9 mouse cellular contexts compared by ENCODE assay signal in the genomic region with DNA sequence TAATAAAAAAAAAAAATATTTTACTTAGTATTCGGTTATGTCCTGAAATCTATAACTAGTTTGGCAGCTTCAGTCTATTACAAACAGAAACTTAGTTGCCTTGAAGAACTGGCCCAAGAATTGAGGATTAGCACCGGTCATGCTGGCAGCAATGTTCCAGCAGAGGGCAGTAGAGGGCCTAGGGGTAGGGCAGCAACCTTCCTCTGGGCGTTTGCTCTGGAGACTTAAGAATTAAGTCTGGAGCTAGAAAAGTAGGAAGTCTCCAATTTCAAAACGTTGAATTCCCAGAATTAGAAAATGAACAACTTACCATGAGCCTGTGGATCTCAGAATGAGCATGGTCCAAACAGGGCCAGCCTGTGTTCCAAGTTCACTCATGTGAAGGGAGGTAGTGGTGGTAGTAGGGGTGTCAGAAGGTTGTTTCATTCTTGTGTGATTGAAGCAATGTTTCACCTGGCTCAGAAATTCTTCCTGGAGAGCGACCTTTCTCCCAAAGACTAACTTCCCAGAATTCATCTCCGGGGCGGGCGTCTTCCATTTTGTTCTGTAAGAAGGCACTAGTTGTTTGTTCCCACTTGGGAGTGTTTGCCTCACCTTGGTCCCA. TPM values are rescaled to one million over a fixed set of nuclear protein-coding genes. Genes with fewer than 3 reads are reported as not detected.
DNase-seq lines count a peak whose midpoint lies in the region; ATAC-seq and TF ChIP-seq lines count a peak whose summit lies in the region.
"Had no signal": no experiment of that assay in that cellular context is flagged by ENCODE, and none has a peak within 500 bp of the region (broad histone marks: within the 10 kb centered on the region; RNA-seq: fewer than 3 reads in every experiment).

No protein-coding gene starts in this region.

- peak; percentile 83 for TF ChIP-seq CTCF in embryonic fibroblast, embryonic 13.5 days (IDR thresholded peaks at IDR 0.05; ENCODE audit: borderline replicate concordance, insufficient read depth, low read length)
- TF ChIP-seq CTCF in olfactory bulb, adult 2 months (IDR thresholded peaks at IDR 0.05; ENCODE audit: insufficient read depth, low read depth, low read length) = peak; percentile 41; the same call in 1 of the 2 replicates

- 72% methylated on average over 8 of the region's 8 CpGs for WGBS in hindbrain, embryonic 11.5 days
- 69% methylated on average over 8 of the region's 8 CpGs for WGBS in hindbrain, embryonic 12.5 days
- WGBS in olfactory bulb, adult 2 months = 67% methylated on average over 8 of the region's 8 CpGs

- TF ChIP-seq POLR2A in embryonic fibroblast, embryonic 13.5 days (IDR thresholded peaks at IDR 0.05; ENCODE audit: low read depth, low read length) = no peak
- no peak for TF ChIP-seq POLR2A in olfactory bulb, adult 2 months (IDR thresholded peaks at IDR 0.05; ENCODE audit: insufficient read depth, low read depth, low read length)

- no peak overlapping the region for H3K4me3 ChIP-seq in hindbrain, embryonic 11.5 days (ENCODE audit: low read depth, low read length)
- no peak overlapping the region for H3K4me3 ChIP-seq in hindbrain, embryonic 12.5 days
- H3K4me3 ChIP-seq in embryonic fibroblast, embryonic 13.5 days (ENCODE audit: insufficient read depth, low read length) = no peak overlapping the region
- no peak overlapping the region for H3K4me3 ChIP-seq in olfactory bulb, adult 2 months (ENCODE audit: insufficient read depth, low read depth, low read length)

- H3K4me1 ChIP-seq in hindbrain, embryonic 11.5 days (replicated peaks; ENCODE audit: control insufficient read depth, insufficient read depth, low read length) = no peaks in the 10 kb centered on the region
- no peaks in the 10 kb centered on the region for H3K4me1 ChIP-seq in hindbrain, embryonic 12.5 days
- H3K4me1 ChIP-seq in embryonic fibroblast, embryonic 13.5 days (ENCODE audit: control insufficient read depth, insufficient read depth, low read length) = no peaks in the 10 kb centered on the region
- H3K4me1 ChIP-seq in olfactory bulb, adult 2 months (ENCODE audit: control insufficient read depth, insufficient read depth, low read length) = no peaks in the 10 kb centered on the region

- ATAC-seq in hindbrain, embryonic 11.5 days (ENCODE audit: low FRiP score) = no peak
- no peak for ATAC-seq in hindbrain, embryonic 12.5 days (ENCODE audit: low FRiP score)

- peak; percentile 55 for DNase-seq in hindbrain, embryonic 11.5 days (ENCODE audit: low spot score)
- peak; percentile 87 for DNase-seq in CD4-positive, CD25-positive, alpha-beta regulatory T cell, adult 2 months (ENCODE audit: low read depth, low spot score)
- peak; percentile 64 to 93 for DNase-seq in adrenal gland, adult (ENCODE audit: inconsistent age in 2 of 2, low spot score in 1 of 2)
- peak; percentile 40 to 76 for DNase-seq in layer of hippocampus, postnatal 25 days (ENCODE audit: extremely low spot score in 1 of 2, low spot score in 1 of 2)
- DNase-seq in thymus, postnatal 4 days = peak; percentile 91

- no peak overlapping the region for H3K27ac ChIP-seq in hindbrain, embryonic 11.5 days (ENCODE audit: low read depth, low read length)
- no peak overlapping the region for H3K27ac ChIP-seq in hindbrain, embryonic 12.5 days
- H3K27ac ChIP-seq in embryonic fibroblast, embryonic 13.5 days (ENCODE audit: insufficient read depth, low read length) = no peak overlapping the region
- H3K27ac ChIP-seq in olfactory bulb, adult 2 months (ENCODE audit: insufficient read depth, low read depth, low read length) = no peak overlapping the region
- H3K27ac ChIP-seq: macrophage had no signal

- no peaks in the 10 kb centered on the region for H3K27me3 ChIP-seq in hindbrain, embryonic 11.5 days (ENCODE audit: control insufficient read depth, insufficient read depth, low read length)
- no peaks in the 10 kb centered on the region for H3K27me3 ChIP-seq in hindbrain, embryonic 12.5 days

- H3K36me3 ChIP-seq in hindbrain, embryonic 11.5 days (ENCODE audit: control insufficient read depth, insufficient read depth, low read length) = no peaks in the 10 kb centered on the region
- H3K36me3 ChIP-seq in hindbrain, embryonic 12.5 days = no peaks in the 10 kb centered on the region

- no peak overlapping the region for H3K4me2 ChIP-seq in hindbrain, embryonic 11.5 days (replicated peaks; ENCODE audit: low read depth, low read length)
- no peak overlapping the region for H3K4me2 ChIP-seq in hindbrain, embryonic 12.5 days (replicated peaks)

- H3K9ac ChIP-seq in hindbrain, embryonic 11.5 days (ENCODE audit: low read depth, low read length) = no peak overlapping the region
- no peak overlapping the region for H3K9ac ChIP-seq in hindbrain, embryonic 12.5 days

- no peaks in the 10 kb centered on the region for H3K9me3 ChIP-seq in hindbrain, embryonic 11.5 days (ENCODE audit: control insufficient read depth, low read length)
- H3K9me3 ChIP-seq in hindbrain, embryonic 12.5 days (replicated peaks) = no peaks in the 10 kb centered on the region

RNA-seq across cellular contexts. Expression of gene Sypl, which starts 33.4 kb away (rescaled TPM):
- 59.5 and 59.8 TPM in 2 replicates for polyA plus RNA-seq in hindbrain, embryonic 11.5 days (2014; fragmentation: Nextera tagmentation; extraction: Ambion mirVana)
- polyA plus RNA-seq in hindbrain, embryonic 12.5 days (2016; fragmentation: Nextera tagmentation; extraction: Ambion mirVana) = 50.9 and 54.5 TPM in 2 replicates
- 125 and 133 TPM in 2 replicates for polyA plus RNA-seq in embryonic fibroblast, embryonic 13.5 days (2011; ENCODE audit: insufficient read length, low read depth, missing spikeins)
- 10 to 100 TPM; 41.2 to 44.4 TPM for total RNA-seq in layer of hippocampus, postnatal 25 days (2021)
- not detected in 2 replicates for polyA plus RNA-seq in olfactory bulb, adult 2 months (2012; ENCODE audit: insufficient read depth, insufficient read length, low replicate concordance, missing spikeins)
